Mouse (Mus musculus) stomach, embryonic 16.5 days (tissue): Measurements from ENCODE around the gene Zdhhc6. TPM values are rescaled to one million over a fixed set of nuclear protein-coding genes. Genes with fewer than 3 reads are reported as not detected.
A peak's percentile ranks its signal among the peaks of the same experiment; 100 is the strongest.

ENCODE experiments used
- ATAC-seq: fragments of 200-750 bp; cut with Nextera tagmentation; 2 replicates; pipeline ENCODE4 v1.8.0; 2017; ENCODE audit warnings: moderate number of reproducible peaks, moderate TSS enrichment; ENCODE audit not compliant: insufficient read depth, low FRiP score
- H3K27ac ChIP-seq: fragments of 300-500 bp; sonication (generic); 2 replicates; pipeline ENCODE4 v1.5.1; 2014; ENCODE audit warnings: low read length
- H3K27me3 ChIP-seq: fragments of 300-500 bp; sonication (generic); 2 replicates; pipeline ENCODE4 v1.6.1; 2014; ENCODE audit warnings: low read length, control low read depth, mixed read lengths; ENCODE audit not compliant: control insufficient read depth, insufficient read depth
- H3K36me3 ChIP-seq: fragments of 300-500 bp; sonication (generic); 2 replicates; pipeline ENCODE4 v1.6.1; 2014; ENCODE audit warnings: low read length; ENCODE audit not compliant: control insufficient read depth, insufficient read depth
- H3K4me1 ChIP-seq: fragments of 300-500 bp; sonication (generic); 2 replicates; pipeline ENCODE4 v1.6.1; 2014; ENCODE audit warnings: low read length, control low read depth, mixed read lengths; ENCODE audit not compliant: control insufficient read depth, insufficient read depth
- H3K4me2 ChIP-seq: fragments of 300-500 bp; sonication (generic); 2 replicates; pipeline ENCODE4 v1.6.1; 2014; ENCODE audit warnings: low read depth, low read length, mixed read lengths
- H3K4me3 ChIP-seq: fragments of 300-500 bp; sonication (generic); replicated peaks from 2 replicates; pipeline ENCODE4 v1.5.1; 2014; ENCODE audit warnings: mild to moderate bottlenecking, low read length
- H3K9ac ChIP-seq: fragments of 300-500 bp; sonication (generic); 2 replicates; pipeline ENCODE4 v1.6.1; 2014; ENCODE audit warnings: low read length
- H3K9me3 ChIP-seq: fragments of 300-500 bp; sonication (generic); replicated peaks from 2 replicates; pipeline ENCODE4 v1.6.1; 2016; ENCODE audit warnings: low read length, control low read depth; ENCODE audit not compliant: control insufficient read depth
- WGBS: fragments of 180-500 bp; shearing (Covaris S2); extraction: QIAGEN DNeasy Blood & Tissue Kit; methylation state at CpG from one replicate; pipeline ENCODE4 v1.1.7; 2014; 5-methylcytosine and 5-hydroxymethylcytosine counted together
- polyA plus RNA-seq: library from polyadenylated mRNA; unstranded; fragments of >200 nt; fragmentation: Nextera tagmentation; extraction: Ambion mirVana; gene quantifications from 2 replicates; pipeline ENCODE4 v1.2.1, GENCODE M21; 2015

The Zdhhc6 gene
- polyA plus RNA-seq, 1 experiment from 2014 or later: 85.8 TPM

DNA sequence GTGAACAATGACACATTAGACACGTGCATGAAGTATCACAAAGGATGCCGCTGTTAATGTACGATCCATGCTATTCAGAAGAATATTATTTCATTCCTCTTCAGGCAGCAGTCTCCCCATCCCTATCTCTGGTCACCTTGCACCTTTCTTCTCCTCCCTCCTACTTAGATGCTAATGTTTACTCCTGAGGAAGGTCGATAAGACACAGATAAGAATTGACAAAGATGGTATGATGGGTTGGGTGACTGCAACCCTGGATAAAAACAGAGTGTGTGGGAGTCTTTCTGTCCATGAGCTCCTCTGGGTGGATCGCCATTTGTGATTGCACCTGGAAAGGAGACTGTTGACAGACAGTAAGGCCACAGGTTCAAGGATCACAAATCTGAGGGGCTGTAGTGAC is 57.3 kb downstream of the Zdhhc6 start:
- Histone ChIP-seq H3K4me3 (no peak overlapping the region), H3K4me1 (peaks cover 11% of the 10 kb centered on the region), H3K27ac (peak overlapping the region; percentile 23; the same call in 1 of the 2 replicates), H3K9me3 (no peaks in the 10 kb centered on the region), H3K9ac (no peak overlapping the region), H3K27me3 (no peaks in the 10 kb centered on the region), H3K36me3 (no peaks in the 10 kb centered on the region), H3K4me2 (no peak overlapping the region)
- 71% methylated on average over 5 of the region's 5 CpGs for WGBS
- no peak for ATAC-seq

DNA sequence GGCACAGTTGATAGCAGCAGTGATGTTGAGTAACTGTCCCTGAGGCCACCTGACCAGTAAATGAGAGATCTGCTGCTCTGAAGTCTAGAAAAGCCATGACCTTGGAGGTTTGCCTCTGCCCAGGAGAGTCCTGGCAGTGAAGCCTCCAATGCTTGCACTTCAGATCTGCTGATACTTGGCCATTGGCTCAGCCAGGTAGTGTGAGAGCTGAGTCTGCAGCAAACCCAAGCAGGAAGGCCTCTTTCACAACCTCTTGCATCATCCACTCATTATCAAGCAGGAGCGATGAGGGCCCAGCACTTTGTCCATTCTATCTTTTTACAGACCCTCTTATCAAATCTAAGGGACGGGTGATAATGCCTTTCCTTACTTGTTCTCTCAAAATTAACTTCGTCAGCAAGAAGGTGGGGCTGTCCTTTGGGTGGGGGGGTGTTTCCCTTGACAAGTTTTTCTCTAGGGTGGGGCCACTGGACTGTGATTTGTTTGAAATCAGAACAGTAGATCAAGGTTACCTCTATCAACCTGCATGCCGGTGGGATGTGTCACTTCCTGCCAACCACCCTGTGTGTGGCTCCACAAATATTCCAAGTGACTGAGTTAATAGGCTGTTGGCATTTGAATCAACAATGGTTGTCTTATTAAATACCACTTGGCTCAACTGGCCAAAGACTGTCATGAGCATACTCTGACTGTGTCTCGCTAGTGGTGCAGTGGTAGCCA is 58.0 kb downstream of the Zdhhc6 start:
- Histone ChIP-seq H3K4me1 (peaks cover 11% of the 10 kb centered on the region), H3K9ac (no peak overlapping the region), H3K36me3 (no peaks in the 10 kb centered on the region), H3K27me3 (no peaks in the 10 kb centered on the region), H3K27ac (peak overlapping the region; percentile 46), H3K4me2 (no peak overlapping the region), H3K4me3 (no peak overlapping the region), H3K9me3 (no peaks in the 10 kb centered on the region)
- WGBS: 65% methylated on average over 5 of the region's 5 CpGs
- peak; percentile 42; the same call in 1 of the 2 replicates for ATAC-seq

DNA sequence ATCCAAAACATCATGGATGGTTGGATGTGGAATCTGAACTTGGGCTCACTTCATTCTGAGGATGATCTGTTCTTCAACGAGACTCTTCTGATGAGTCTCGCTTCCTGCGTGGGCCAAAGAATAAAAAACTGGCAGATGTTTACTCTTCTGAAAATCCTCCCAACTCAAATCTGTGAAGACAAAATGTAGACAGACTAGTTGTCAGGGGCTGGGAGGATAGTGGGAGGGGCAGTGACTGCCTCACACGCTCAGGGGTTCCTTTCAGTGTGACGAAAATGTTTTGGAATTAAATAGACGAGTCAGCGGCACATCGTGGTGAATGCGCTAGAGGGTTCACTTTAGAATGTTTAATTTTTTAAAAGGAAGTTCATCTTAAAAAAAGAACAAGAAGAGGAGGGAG is 59.7 kb downstream of the Zdhhc6 start:
- ATAC-seq: no peak
- 56% methylated on average over 9 of the region's 9 CpGs for WGBS
- no peak overlapping the region for H3K9ac ChIP-seq
- no peaks in the 10 kb centered on the region for H3K27me3 ChIP-seq
- no peak overlapping the region for H3K27ac ChIP-seq
- no peaks in the 10 kb centered on the region for H3K36me3 ChIP-seq
- H3K4me2 ChIP-seq: 0 out of 2 replicates have a peak overlapping the region, but pooled peaks have one; percentile 11
- peaks cover 11% of the 10 kb centered on the region for H3K4me1 ChIP-seq
- no peaks in the 10 kb centered on the region for H3K9me3 ChIP-seq
- H3K4me3 ChIP-seq: no peak overlapping the region

DNA sequence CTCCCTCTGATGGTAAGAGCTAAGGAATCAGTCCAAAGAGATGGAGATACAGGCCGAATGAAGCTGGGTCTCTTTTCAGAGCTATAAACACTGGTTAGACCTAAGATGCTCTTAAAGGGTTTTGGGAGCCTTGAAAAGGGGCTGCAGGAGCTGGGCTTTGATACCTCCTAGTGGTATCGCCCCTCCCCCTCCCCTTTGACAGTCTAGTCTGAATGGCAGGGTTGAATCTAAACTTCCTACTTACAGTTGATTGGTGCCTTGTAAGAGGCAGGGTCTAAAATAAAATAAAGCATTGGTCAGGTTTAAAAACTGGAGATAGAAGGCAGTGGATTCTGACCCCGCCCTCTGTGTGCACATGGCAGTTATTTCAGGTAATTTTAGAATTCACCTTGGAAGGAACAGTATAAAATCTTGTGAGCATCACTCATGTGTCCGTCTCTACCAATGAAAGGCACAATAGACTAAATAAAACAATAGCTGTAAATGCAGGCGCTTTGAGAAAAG is 61.3 kb downstream of the Zdhhc6 start:
- H3K36me3 ChIP-seq: no peaks in the 10 kb centered on the region
- H3K9ac ChIP-seq: peak overlapping the region; percentile 83
- no peaks in the 10 kb centered on the region for H3K27me3 ChIP-seq
- peak; percentile 54 for ATAC-seq
- H3K4me1 ChIP-seq: peaks cover 11% of the 10 kb centered on the region
- no peaks in the 10 kb centered on the region for H3K9me3 ChIP-seq
- WGBS: 16% methylated on average over 5 of the region's 5 CpGs
- peak overlapping the region; percentile 93 for H3K27ac ChIP-seq
- peak overlapping the region; percentile 59 for H3K4me3 ChIP-seq
- H3K4me2 ChIP-seq: peak overlapping the region; percentile 91

DNA sequence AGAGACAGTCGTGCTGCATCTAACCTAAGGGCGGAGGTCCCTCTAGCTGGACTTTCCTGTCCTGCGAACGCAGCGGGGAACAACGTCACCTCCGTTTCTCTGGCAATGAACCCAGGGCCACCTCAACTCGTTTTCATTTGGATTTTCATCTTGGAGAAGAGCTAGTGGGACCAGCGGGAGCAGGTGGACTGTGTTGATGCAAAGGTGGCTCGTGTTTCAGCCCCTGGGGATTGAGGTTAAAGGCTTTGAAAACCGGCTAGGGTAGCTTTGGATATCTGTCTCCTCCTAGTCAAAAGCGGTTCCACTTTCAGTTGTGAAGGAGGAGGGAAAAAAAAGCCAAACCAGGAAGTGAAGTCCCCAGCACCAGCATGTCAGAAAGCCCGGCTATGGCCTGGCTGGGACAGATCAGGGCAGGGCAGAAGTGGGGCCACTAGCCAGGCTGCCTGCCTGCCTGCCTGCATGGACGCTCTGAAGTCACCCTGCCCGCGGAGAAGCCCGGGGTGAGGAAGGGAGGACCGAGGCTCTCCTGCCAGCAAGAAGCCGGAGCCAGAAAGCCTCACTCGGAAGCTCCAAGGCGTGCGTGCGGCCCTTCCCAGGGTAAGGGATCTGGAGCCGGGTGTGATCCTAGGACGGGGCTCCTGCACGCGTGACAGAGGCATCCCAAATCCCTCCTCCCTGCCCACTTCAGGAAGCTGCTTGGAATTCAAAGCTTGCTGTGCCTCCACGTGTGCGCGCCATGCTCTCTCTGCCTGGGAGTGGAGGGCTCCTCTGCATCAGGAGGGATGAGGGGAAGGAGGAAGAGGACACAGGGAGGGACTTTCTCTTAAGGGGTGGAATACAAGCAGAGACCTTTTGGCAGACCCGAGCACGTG is 62.0 kb downstream of the Zdhhc6 start:
- peak overlapping the region; percentile 91 for H3K4me2 ChIP-seq
- ATAC-seq: peak; percentile 59
- no peaks in the 10 kb centered on the region for H3K27me3 ChIP-seq
- H3K9ac ChIP-seq: peak overlapping the region; percentile 83
- peak overlapping the region; percentile 59 for H3K4me3 ChIP-seq
- H3K4me1 ChIP-seq: peaks cover 10% of the 10 kb centered on the region
- H3K36me3 ChIP-seq: no peaks in the 10 kb centered on the region
- H3K9me3 ChIP-seq: no peaks in the 10 kb centered on the region
- under 1% methylated on average over 32 of the region's 32 CpGs for WGBS
- peak overlapping the region; percentile 93 for H3K27ac ChIP-seq

DNA sequence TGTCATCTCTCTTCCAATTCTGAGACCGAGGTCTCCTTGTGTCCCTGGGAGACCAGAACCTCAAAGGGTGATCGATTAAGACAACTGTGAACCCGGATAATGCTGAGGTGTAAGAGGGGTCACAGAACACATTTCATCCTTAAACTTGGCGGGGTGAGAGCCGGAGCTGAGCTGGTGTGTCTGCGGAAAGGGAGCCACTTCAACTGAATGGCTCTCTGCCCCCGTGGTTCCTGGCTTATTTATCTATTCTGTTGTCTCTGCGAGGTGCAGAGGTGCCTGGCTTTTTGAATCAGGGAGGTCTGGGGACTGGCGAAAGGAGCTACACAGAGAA is 62.6 kb downstream of the Zdhhc6 start:
- Histone ChIP-seq H3K4me3 (peak overlapping the region; percentile 59), H3K4me1 (peaks cover 4% of the 10 kb centered on the region; the same call in 1 of the 2 replicates), H3K4me2 (peak overlapping the region; percentile 91), H3K27me3 (no peaks in the 10 kb centered on the region), H3K9ac (peak overlapping the region; percentile 83), H3K27ac (peak overlapping the region; percentile 93), H3K9me3 (no peaks in the 10 kb centered on the region), H3K36me3 (no peaks in the 10 kb centered on the region)
- WGBS: 3% methylated on average over 9 of the region's 9 CpGs
- no peak for ATAC-seq

DNA sequence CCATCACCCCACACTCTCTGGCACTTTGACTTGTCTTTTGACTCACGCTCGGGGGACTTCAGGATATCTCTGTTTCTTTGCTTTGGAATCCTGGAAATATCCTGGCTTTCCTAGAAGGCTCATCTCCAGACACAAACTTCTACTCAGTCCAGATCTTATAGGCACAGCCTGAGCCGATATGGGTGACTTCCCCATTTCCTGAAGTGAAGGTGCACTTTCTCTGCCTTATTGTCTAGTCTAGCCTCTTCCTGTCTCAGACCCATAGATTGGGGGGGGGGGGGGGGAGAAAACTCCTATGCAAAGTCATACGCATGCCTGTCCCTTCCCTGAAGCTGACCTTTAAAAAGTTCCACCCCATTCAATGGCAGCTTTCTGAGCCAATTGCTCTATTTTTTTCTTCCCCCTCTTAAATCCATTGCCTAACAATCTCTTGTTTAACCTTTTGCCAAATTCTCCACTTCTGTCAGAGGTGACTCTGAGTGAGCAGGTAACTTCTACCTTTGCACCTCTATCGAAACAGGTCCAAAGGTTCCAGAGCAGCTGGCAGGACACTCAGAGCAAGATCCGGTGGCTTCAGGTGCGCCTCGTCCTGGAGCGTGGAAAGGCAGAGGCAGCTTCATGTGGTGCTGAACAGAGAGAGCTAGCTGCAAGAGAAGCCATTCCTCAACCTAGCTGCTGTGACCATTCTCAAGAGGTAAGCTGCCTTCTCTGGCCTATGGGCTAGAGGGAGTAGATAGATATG is 64.3 kb downstream of the Zdhhc6 start, which contains the start of gene Acsl5:
Gene Acsl5, plus strand, starts transcription at position 556 of the 742 bp plus-strand sequence.
- no peaks in the 10 kb centered on the region for H3K27me3 ChIP-seq
- H3K4me3 ChIP-seq: no peak within 1 kb of the TSS
- WGBS: 89% methylated on average over 9 of the region's 9 CpGs
- H3K4me2 ChIP-seq: 0 out of 2 replicates have a peak within 1 kb of the TSS, but pooled peaks have one; percentile 91
- no peak within 1 kb of the TSS for H3K9ac ChIP-seq
- H3K4me1 ChIP-seq: peaks cover 3% of the 10 kb centered on the region; the same call in 1 of the 2 replicates
- H3K36me3 ChIP-seq: no peaks in the 10 kb centered on the region
- no peak within 1 kb of the TSS for H3K27ac ChIP-seq
- no peaks in the 10 kb centered on the region for H3K9me3 ChIP-seq
- no peak for ATAC-seq

DNA sequence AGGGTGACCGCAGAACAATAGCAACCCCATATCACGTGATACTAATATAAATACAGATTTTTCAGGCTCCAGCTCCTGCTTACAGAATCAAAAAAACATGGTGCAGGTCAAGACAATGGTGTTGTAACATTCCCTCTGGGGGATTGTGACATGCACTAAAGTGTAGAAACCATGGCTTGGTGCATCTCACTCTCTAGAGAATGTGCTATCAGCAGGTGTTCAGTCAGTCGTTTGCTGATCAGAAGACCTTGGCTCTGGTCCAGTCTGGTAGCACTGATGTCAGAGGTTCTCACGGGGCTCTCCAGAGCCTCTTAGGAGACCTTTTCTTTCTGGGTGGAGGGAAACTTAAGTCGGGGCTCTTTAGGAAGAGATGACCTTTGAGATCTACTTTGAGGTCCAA is 65.4 kb downstream of the Zdhhc6 start:
- H3K9me3 ChIP-seq: no peaks in the 10 kb centered on the region
- H3K9ac ChIP-seq: no peak overlapping the region
- no peak overlapping the region for H3K27ac ChIP-seq
- H3K4me2 ChIP-seq: no peak overlapping the region
- no peaks in the 10 kb centered on the region for H3K27me3 ChIP-seq
- no peak overlapping the region for H3K4me3 ChIP-seq
- no peaks in the 10 kb centered on the region for H3K36me3 ChIP-seq
- WGBS: 78% methylated on average over 5 of the region's 5 CpGs
- H3K4me1 ChIP-seq: peaks cover 3% of the 10 kb centered on the region; the same call in 1 of the 2 replicates
- ATAC-seq: no peak
